Mouse (Mus musculus): ENCODE data around the gene Eif2ak2. TPM values are rescaled to one million over a fixed set of nuclear protein-coding genes. Genes with fewer than 3 reads are reported as not detected.

Eif2ak2 gene
- total RNA-seq, 2 experiments from 2014 or later, result 22.9 to 33.2 TPM

DNA sequence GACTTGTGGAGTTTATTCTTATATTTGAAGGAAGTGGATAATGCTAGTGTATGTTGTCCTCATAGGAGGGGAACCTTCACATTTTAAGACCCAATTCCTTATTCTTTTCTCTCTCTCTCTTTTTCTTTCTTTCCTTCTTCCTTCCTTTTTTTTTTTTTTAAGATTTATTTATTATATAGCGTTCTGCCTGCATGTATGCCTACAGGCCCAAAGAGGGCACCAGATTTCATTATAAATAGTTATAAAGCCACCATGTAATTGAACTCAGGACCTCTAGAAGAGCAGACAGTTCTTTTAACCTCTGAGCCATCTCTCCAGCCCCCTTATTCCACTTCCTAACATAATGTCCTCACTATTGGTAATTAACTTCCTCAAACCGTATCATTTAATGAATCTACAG is 46.3 kb downstream of the Eif2ak2 start:
- ATAC-seq (replicated peaks; ENCODE audit: poor library complexity, severe bottlenecking), result peak; percentile 8; the same call in 1 of the 2 replicates

DNA sequence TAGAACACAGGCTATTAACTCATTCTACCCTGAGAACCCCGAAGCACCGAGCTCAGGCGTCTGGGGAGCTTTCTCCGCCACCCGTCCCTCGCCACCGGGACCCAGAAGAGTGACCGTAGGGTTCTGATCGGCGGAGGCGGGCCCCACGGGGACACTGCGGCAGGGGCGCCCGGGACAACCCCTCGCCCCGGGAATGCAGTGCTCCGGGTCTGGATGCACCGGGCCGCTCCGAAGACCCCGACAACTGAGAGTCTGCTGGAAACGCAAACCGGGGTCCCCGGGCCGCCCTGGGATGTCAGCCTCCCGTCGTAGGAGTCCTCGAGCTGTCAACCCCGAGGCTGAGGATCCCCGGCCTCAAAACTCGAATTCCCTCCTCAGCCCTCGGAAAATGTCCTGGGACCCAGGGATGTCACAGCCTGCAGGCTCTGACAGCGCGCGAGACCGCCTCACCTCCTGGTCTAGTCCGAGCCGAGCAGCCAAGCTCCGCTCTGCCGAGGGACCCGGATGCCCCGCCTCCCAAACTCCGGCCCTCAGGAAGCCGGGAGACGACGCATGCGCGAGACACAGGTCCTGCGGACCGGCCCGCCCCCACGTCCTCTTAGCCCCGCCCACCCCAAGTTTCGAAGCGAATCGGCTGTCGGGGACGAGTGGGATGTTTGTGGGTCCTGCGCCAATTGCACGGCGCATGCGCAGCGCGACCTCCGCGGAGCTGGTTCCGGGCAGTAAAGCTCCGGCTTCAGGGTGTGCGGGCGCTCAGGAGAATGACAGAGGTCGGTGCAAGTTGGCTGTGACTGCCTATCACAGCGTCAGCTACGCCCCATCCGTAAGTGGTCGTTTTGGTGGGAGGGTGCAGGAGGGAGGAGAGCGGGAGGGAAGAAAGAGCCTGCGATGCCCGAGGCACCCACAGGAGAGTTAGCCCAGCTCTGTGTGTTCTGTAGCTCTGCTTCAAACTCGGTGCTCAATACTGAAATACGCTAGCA is 47.2 kb downstream of the Eif2ak2 start, which contains the start of the genes Heatr5b and Gpatch11:
Gene Heatr5b (minus strand): TSS at position 509 of the 980 bp plus-strand sequence.
Gene Gpatch11 (plus strand): TSS at position 712 of the 980 bp plus-strand sequence.
- peak; percentile 87 for ATAC-seq (replicated peaks; ENCODE audit: poor library complexity, severe bottlenecking)

DNA sequence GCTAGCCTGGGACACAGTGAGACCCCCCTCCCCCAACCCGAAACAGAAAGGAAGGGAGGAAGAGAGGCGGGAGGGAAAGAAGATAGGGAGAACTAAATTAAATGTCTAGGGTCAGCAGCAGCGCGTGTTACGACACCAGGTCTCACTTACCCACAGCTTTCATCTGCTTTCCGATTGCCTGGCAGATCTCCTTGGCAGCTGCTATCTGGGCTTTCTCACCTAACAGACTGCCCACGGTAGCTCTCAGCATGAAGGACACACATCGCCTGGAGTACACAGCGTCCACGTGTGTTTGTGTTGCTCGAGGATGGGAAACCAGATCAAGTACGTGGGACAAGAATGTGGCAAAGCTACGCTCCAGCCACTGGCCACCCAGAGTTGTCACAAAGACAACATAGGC is 58.0 kb downstream of the Eif2ak2 start:
- no peak for ATAC-seq (replicated peaks; ENCODE audit: poor library complexity, severe bottlenecking)

DNA sequence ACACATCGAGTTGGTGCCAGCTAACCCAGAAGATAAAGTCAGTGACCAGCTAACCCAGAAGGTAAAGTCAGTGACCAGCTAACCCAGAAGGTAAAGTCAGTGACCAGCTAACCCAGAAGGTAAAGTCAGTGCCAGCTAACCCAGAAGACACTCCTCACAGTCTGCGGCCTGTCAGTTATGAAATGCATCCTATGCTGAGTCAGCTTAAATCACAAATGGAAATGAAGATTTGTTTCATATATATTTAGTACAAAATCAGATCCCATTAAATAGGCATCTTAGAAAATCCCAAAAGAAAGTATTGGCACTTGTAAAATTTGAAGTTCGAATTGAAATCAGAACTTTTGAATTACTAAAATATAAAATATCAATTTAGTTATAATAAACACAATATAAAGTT is 72.8 kb downstream of the Eif2ak2 start:
- no peak for ATAC-seq (replicated peaks; ENCODE audit: poor library complexity, severe bottlenecking)

DNA sequence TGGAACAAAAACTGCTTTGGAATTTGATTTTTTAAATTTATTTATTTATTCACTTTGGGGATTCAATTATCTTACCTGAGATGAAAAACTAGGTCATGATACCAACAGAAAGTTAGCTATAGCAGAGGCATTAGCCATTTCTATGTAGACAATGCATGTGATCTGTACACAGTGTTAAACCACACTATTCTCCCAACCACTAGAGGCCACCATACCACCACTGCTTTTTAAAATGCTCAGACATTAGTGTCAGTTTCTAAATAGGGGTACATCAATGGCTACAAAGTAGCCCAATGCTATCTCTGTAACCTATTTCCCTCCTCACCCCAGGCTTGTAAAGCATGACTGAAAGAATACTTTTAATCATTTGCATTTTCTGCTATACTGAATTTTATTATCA is 73.4 kb downstream of the Eif2ak2 start:
- ATAC-seq (replicated peaks; ENCODE audit: poor library complexity, severe bottlenecking), result 0 out of 2 replicates have a peak, but pooled peaks have one; percentile 42

Other genes starting within 250 kb of the Eif2ak2 start
- gene Strn, start 145.4 kb downstream of the Eif2ak2 start, total RNA-seq (2014; fragmentation: Nextera tagmentation), result 12.9 and 17.9 TPM in 2 replicates
- 31.3 and 34.9 TPM in 2 replicates for gene Strn, start 145.4 kb downstream of the Eif2ak2 start, total RNA-seq (2017)
- 20.3 and 21.0 TPM in 2 replicates for gene Heatr5b, start 47.2 kb downstream of the Eif2ak2 start, total RNA-seq (2014; fragmentation: Nextera tagmentation)
- 16.0 and 19.7 TPM in 2 replicates for gene Heatr5b, start 47.2 kb downstream of the Eif2ak2 start, total RNA-seq (2017)
- gene Gpatch11, start 47.0 kb downstream of the Eif2ak2 start, total RNA-seq (2014; fragmentation: Nextera tagmentation), result 11.1 and 12.5 TPM in 2 replicates
- 17.7 and 25.9 TPM in 2 replicates for gene Gpatch11, start 47.0 kb downstream of the Eif2ak2 start, total RNA-seq (2017)
- not detected in 2 replicates for gene Sult6b1, start 24.4 kb upstream of the Eif2ak2 start, total RNA-seq (2014; fragmentation: Nextera tagmentation)
- not detected in 2 replicates for gene Sult6b1, start 24.4 kb upstream of the Eif2ak2 start, total RNA-seq (2017)
- 31.0 and 34.8 TPM in 2 replicates for gene Cebpzos, start 33.9 kb upstream of the Eif2ak2 start, total RNA-seq (2014; fragmentation: Nextera tagmentation)
- 53.7 and 66.1 TPM in 2 replicates for gene Cebpzos, start 33.9 kb upstream of the Eif2ak2 start, total RNA-seq (2017)
- gene Cebpz, start 54.5 kb upstream of the Eif2ak2 start, total RNA-seq (2014; fragmentation: Nextera tagmentation), result 61.6 and 62.4 TPM in 2 replicates
- 124 and 206 TPM in 2 replicates for gene Cebpz, start 54.5 kb upstream of the Eif2ak2 start, total RNA-seq (2017)
- gene Ndufaf7, start 54.6 kb upstream of the Eif2ak2 start, total RNA-seq (2014; fragmentation: Nextera tagmentation), result 47.9 and 49.7 TPM in 2 replicates
- 25.9 and 34.5 TPM in 2 replicates for gene Ndufaf7, start 54.6 kb upstream of the Eif2ak2 start, total RNA-seq (2017)
- gene Prkd3, start 138.2 kb upstream of the Eif2ak2 start, total RNA-seq (2014; fragmentation: Nextera tagmentation), result 44.2 and 52.7 TPM in 2 replicates
- gene Prkd3, start 138.2 kb upstream of the Eif2ak2 start, total RNA-seq (2017), result 49.8 and 51.1 TPM in 2 replicates
- 1.1 and 4.3 TPM in 2 replicates for gene Qpct, start 169.3 kb upstream of the Eif2ak2 start, total RNA-seq (2014; fragmentation: Nextera tagmentation)
- 0.21 and 1.6 TPM in 2 replicates for gene Qpct, start 169.3 kb upstream of the Eif2ak2 start, total RNA-seq (2017)

All from granulocyte monocyte progenitor cell, adult 5-6 weeks (primary cell).